Mouse (Mus musculus) spleen, adult 2 months (tissue): ENCODE measurements around the gene Disp3. TPM values are rescaled to one million over a fixed set of nuclear protein-coding genes. Genes with fewer than 3 reads are reported as not detected.

Experiments used
- DNase-seq, 2 experiments: peaks; one replicate each; pipeline versions ENCODE4 v3.0.0 to v3.0.0-alpha.2; 2012 to 2021; ENCODE audit warnings: low spot score in 2 of 2, low read depth in 1 of 2
- H3K27ac ChIP-seq: fragments of 200-500 bp; 2 replicates; pipeline ENCODE4 v1.5.1; 2012; ENCODE audit warnings: low read length, inconsistent platforms; ENCODE audit not compliant: insufficient read depth
- H3K27me3 ChIP-seq: fragments of 200-500 bp; 2 replicates; pipeline ENCODE4 v1.6.1; 2012; ENCODE audit warnings: mild to moderate bottlenecking, moderate library complexity, low read length, inconsistent platforms; ENCODE audit not compliant: control insufficient read depth, insufficient read depth
- H3K36me3 ChIP-seq: fragments of 200-500 bp; 2 replicates; pipeline ENCODE4 v1.6.1; 2012; ENCODE audit warnings: mild to moderate bottlenecking, low read length, inconsistent platforms; ENCODE audit not compliant: control insufficient read depth, insufficient read depth
- H3K4me1 ChIP-seq: fragments of 200-500 bp; 2 replicates; pipeline ENCODE4 v1.6.1; 2011; ENCODE audit warnings: inconsistent platforms; ENCODE audit not compliant: control insufficient read depth, insufficient read depth, insufficient read length
- H3K4me3 ChIP-seq: fragments of 200-500 bp; 2 replicates; pipeline ENCODE4 v1.5.1; 2011; ENCODE audit warnings: mild to moderate bottlenecking, inconsistent platforms; ENCODE audit not compliant: insufficient read depth, insufficient read length; ENCODE audit errors: extremely low read depth
- CTCF ChIP-seq: fragments of 200-500 bp; IDR thresholded peaks from 2 replicates; pipeline ENCODE4 v1.5.1; 2011; ENCODE audit warnings: mild to moderate bottlenecking, inconsistent platforms; ENCODE audit not compliant: insufficient read depth, insufficient read length, insufficient replicate concordance; ENCODE audit errors: extremely low read depth
- POLR2A ChIP-seq: fragments of 200-500 bp; IDR thresholded peaks from 2 replicates; pipeline ENCODE4 v1.6.1; 2011; ENCODE audit warnings: low read depth, low read length, inconsistent platforms
- WGBS: fragments of 180-500 bp; shearing (Covaris S2); methylation state at CpG from one replicate; pipeline ENCODE4 v1.1.7; 2018; 5-methylcytosine and 5-hydroxymethylcytosine counted together
- polyA plus RNA-seq: library from polyadenylated mRNA; depleted of rRNA; stranded (reverse); fragments of >200 nt; gene quantifications from 2 replicates; pipeline ENCODE4 v1.2.3, GENCODE M21; 2012

Disp3 gene
- polyA plus RNA-seq, 1 experiment, result 0.19 TPM

DNA sequence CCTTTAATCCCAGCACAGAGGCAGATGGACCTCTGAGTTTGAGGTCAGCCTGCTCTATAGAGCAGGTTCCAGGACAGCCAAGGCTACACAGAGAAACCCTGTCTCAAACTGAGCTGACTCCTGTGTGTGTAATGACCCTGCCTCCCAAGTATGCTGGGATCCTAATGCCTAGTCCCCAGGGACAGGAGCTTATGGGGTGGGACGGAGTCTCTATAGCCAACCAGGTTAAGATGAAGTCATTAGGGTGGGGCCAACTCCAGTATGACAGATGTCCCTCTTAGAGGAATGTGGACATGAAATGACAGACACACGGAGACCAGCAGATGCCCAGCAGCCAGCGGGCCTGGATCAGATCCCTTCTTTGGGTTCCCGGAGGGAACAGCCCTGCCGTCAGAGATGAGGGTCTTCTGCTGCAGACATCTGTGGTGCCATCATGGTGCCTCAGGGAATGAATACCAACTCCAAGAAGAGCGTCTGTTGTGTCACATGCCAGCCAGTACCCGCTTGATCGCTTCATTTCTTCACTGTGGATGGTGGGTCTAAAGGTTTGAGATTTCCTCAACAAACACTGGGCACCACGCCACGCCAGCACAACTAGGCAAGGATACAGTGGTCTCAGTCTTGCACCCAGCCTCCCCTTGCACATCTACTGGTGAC lies 48.2 kb downstream of the Disp3 start:
- Histone ChIP-seq H3K4me3 (no peak overlapping the region), H3K4me1 (no peaks in the 10 kb centered on the region), H3K27ac (no peak overlapping the region), H3K27me3 (no peaks in the 10 kb centered on the region), H3K36me3 (no peaks in the 10 kb centered on the region)
- no peak for DNase-seq
- WGBS, result 89% methylated on average over 10 of the region's 10 CpGs
- TF ChIP-seq CTCF (no peak), POLR2A (no peak)

DNA sequence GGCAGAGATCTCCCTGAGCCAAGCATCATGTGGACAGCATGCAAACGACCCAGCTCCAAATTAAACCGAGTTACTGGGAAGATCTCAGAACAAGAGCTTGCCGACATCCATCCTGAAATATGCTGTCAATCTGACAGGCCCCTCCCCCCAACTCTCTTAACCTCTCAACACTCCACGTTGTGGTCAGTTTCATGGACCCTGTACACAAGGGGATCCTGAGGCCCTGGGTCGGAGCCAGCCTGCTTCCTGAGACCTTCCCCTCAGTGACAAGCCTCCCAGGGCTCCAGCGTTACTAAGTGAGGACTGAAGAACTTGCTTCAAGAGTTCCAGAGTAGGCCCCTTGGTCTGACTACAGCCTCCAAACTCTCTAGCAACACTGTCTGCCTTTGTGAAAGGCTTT lies 48.8 kb downstream of the Disp3 start:
- no peak for TF ChIP-seq POLR2A
- no peak for TF ChIP-seq CTCF
- Histone ChIP-seq H3K4me1 (no peaks in the 10 kb centered on the region), H3K27ac (no peak overlapping the region), H3K4me3 (no peak overlapping the region), H3K36me3 (no peaks in the 10 kb centered on the region), H3K27me3 (no peaks in the 10 kb centered on the region)
- 57% methylated on average over 6 of the region's 6 CpGs for WGBS
- no peak for DNase-seq

DNA sequence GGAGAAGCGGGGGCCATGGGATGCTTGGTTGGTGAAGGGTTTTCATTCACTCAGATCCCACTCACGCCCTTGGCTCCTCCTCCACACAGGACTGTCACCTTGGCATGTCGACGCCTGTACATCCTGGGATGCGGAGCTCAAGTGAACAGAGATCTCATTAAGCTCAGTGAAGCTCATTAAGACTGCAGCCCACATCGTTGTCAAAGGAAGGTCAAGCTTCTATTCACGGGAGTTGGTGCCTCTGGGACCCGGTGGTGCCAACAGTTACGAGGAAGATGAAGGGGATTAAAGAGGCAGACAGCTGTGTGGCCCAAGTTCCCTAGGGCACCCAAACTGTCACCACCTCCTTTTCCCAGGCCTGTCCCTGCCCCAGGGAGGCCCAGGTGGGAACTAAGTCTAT lies 49.5 kb downstream of the Disp3 start:
- TF ChIP-seq POLR2A, result no peak
- no peak for TF ChIP-seq CTCF
- Histone ChIP-seq H3K27ac (no peak overlapping the region), H3K27me3 (no peaks in the 10 kb centered on the region), H3K36me3 (no peaks in the 10 kb centered on the region), H3K4me1 (no peaks in the 10 kb centered on the region), H3K4me3 (no peak overlapping the region)
- DNase-seq, result no peak
- 76% methylated on average over 9 of the region's 9 CpGs for WGBS

DNA sequence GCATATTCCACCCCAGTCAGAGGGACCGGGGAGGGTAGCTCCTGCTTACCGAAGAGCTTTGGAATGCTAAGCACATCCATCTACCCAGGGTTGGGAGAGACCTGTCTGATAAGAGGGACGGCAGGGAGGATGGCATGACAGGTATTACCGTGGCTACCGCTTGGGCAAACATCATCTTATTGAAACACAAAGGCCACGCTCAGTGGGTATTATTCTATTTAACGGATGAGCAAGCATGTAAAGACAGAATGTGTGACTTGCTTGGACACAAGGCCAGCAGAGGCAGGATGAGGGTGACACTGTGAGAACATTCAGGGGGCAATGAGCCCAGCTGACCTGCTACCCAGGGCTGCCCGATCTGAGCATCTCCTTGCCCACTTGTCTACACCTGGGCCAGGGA lies 51.1 kb downstream of the Disp3 start:
- no peak for TF ChIP-seq POLR2A
- TF ChIP-seq CTCF, result no peak
- H3K4me3 ChIP-seq, result no peak overlapping the region
- no peak overlapping the region for H3K27ac ChIP-seq
- no peaks in the 10 kb centered on the region for H3K36me3 ChIP-seq
- DNase-seq, result no peak
- no peaks in the 10 kb centered on the region for H3K4me1 ChIP-seq
- H3K27me3 ChIP-seq, result no peaks in the 10 kb centered on the region
- 90% methylated on average over 8 of the region's 8 CpGs for WGBS

DNA sequence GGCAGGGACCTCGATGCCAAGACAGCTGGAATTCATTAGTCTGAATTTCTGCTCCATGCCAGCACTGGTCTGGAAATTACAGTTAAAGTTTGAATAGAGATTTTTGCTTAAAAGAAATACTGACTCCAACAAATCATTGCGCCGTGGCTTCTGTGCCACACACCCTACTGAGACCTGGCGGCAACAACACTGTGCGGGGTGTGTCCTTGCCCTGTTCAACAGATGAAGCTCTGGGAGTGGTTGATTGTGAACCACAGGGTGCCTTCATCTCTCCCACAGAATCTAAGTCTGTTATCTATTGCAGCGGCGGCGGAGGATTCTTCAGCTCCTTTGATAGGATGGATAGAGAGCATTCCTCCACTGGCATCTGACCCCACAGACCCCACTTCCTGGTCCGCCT lies 54.7 kb downstream of the Disp3 start:
- Histone ChIP-seq H3K4me3 (no peak overlapping the region), H3K27ac (no peak overlapping the region), H3K4me1 (no peaks in the 10 kb centered on the region), H3K36me3 (no peaks in the 10 kb centered on the region), H3K27me3 (no peaks in the 10 kb centered on the region)
- 81% methylated on average over 9 of the region's 9 CpGs for WGBS
- no peak for DNase-seq
- TF ChIP-seq CTCF (no peak), POLR2A (no peak)

DNA sequence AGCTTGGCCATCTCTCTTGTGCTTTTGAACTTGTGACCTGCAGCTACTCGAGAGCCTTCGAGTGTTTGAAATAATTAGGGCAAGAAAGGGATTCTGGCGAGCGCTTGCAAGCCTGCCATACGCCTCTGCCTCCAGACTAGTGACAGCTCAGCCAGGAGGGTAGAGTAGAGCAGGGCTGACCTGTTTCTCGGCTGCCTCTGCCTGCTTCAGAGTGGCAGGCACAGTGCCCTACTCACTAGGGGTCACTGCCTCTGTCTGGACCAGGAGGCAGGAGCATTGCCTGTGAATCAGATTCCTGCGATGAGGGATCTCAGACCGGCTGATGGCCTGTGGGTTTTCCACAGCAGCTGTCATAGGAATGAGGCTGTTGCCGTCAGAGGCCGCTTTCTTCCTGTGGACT lies 55.1 kb downstream of the Disp3 start:
- WGBS, result 71% methylated on average over 10 of the region's 10 CpGs
- no peaks in the 10 kb centered on the region for H3K27me3 ChIP-seq
- H3K36me3 ChIP-seq, result no peaks in the 10 kb centered on the region
- no peak overlapping the region for H3K4me3 ChIP-seq
- no peak for TF ChIP-seq CTCF
- TF ChIP-seq POLR2A, result no peak
- no peak for DNase-seq
- no peak overlapping the region for H3K27ac ChIP-seq
- no peaks in the 10 kb centered on the region for H3K4me1 ChIP-seq

DNA sequence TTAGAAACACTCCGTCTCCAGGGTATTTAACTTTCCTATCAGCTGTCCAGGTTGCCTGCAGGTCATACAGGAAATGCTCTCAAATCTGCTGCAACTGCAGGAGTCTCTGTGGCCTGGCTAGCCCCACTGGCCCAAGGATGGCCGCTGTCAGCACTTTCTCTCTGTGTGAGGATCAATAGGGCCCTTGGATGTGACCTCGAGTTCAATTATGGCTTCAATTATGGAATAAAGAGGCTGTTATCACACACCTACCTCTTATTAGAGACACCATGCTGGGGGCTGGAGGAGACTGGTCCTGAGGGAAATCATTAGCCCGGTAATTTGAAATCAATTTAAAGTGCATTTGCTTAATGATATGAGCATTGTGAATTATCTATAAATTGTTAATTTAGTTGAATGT lies 55.6 kb downstream of the Disp3 start:
- 73% methylated on average over 4 of the region's 4 CpGs for WGBS
- Histone ChIP-seq H3K4me1 (no peaks in the 10 kb centered on the region), H3K4me3 (no peak overlapping the region), H3K27ac (no peak overlapping the region), H3K36me3 (no peaks in the 10 kb centered on the region), H3K27me3 (no peaks in the 10 kb centered on the region)
- TF ChIP-seq CTCF (no peak), POLR2A (no peak)
- no peak for DNase-seq
